Mouse (Mus musculus) kidney, adult 2 months (tissue): ENCODE results near the gene Tldc2.

Experiments
- CTCF ChIP-seq: fragments of 200-500 bp; conservative IDR thresholded peaks from 2 replicates; pipeline ENCODE4 v1.5.1; 2011; ENCODE audit warnings: low read depth, mild to moderate bottlenecking, control low read depth, low read length, moderate library complexity, mixed read lengths; ENCODE audit not compliant: insufficient read depth, insufficient read length
- POLR2A ChIP-seq: fragments of 200-500 bp; IDR thresholded peaks from one replicate; pipeline ENCODE4 v1.6.1; 2011; ENCODE audit warnings: low read depth, low read length, control low read depth

DNA sequence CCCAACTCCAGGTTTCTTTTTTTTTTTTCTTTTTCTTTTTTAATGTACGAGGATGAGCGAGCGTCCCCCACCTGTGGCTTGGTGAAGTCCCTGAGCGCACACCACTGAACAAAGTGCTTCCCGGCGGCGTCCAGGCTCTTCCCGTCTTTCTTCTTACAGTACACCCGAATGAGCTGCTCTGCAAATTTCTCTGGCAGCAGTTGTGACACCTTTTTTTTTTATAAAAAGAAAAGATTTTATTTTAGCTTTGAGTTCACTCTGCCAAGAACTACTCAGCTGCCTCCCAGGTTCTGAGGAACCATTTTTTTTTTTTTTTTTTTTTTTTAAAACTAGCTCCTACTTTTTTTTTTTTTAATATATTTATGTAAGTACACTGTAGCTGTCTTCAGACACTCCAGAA lies 14.8 kb downstream of the Tldc2 start:
- TF ChIP-seq CTCF: no peak
- TF ChIP-seq POLR2A: no peak
